Mouse (Mus musculus) olfactory bulb, adult 2 months (tissue): ENCODE measurements around the gene Irak1.

Source experiments
- CTCF ChIP-seq: fragments of 200-500 bp; IDR thresholded peaks from 2 replicates; pipeline ENCODE4 v1.5.1; 2012; ENCODE audit warnings: low read depth, mild to moderate bottlenecking, low read length, moderate library complexity; ENCODE audit not compliant: insufficient read depth
- POLR2A ChIP-seq: fragments of 200-500 bp; IDR thresholded peaks from 2 replicates; pipeline ENCODE4 v1.6.1; 2012; ENCODE audit warnings: mild to moderate bottlenecking, low read depth, low read length, moderate library complexity; ENCODE audit not compliant: insufficient read depth

DNA sequence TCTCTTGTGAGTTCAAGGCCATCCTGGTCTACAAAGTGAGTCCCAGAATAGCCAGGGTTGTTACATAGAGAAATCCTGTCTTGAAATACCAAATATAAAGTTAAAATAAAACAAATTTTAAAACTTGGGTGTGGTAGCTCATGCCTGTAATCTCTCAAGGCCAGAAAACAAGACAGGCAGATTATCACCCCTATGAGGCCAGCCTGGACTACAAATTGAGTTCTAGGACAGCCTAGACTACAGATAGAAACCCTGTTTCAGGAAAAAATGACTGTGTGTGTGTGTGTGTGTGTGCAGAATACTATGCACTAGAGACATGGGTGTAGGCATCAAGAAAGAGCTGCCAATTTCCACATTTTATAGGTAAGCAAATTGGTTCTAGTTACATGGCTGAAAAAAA, 52.9 kb downstream of the Irak1 start:
- no peak for TF ChIP-seq CTCF
- no peak for TF ChIP-seq POLR2A
